Mouse (Mus musculus): ENCODE measurements around the gene Dpf3.

The Dpf3 gene

GRCm38 (mm10) chr12:83211146-83211822, 276.2 kb downstream of the Dpf3 start:
- DNase-seq (ENCODE audit: low read depth): no peak

- no peak for DNase-seq (ENCODE audit: low read depth)
These were observed 276.8 kb downstream of the Dpf3 start for GRCm38 (mm10) chr12:83210735-83211134.

GRCm38 (mm10) chr12:83210294-83210693, 277.2 kb downstream of the Dpf3 start:
- no peak for DNase-seq (ENCODE audit: low read depth)

GRCm38 (mm10) chr12:83209461-83209860, 278.1 kb downstream of the Dpf3 start:
- no peak for DNase-seq (ENCODE audit: low read depth)

- no peak for DNase-seq (ENCODE audit: low read depth)
These were observed 278.7 kb downstream of the Dpf3 start for GRCm38 (mm10) chr12:83208841-83209240.

GRCm38 (mm10) chr12:83208011-83208410, 279.5 kb downstream of the Dpf3 start:
- no peak for DNase-seq (ENCODE audit: low read depth)

- no peak for DNase-seq (ENCODE audit: low read depth)
These were observed 280.0 kb downstream of the Dpf3 start for GRCm38 (mm10) chr12:83207481-83207880.

- DNase-seq (ENCODE audit: low read depth): no peak
These were observed 280.6 kb downstream of the Dpf3 start for GRCm38 (mm10) chr12:83206866-83207265.

GRCm38 (mm10) chr12:83204361-83204760, 283.2 kb downstream of the Dpf3 start:
- DNase-seq (ENCODE audit: low read depth): no peak

GRCm38 (mm10) chr12:83201674-83202073, 285.8 kb downstream of the Dpf3 start:
- DNase-seq (ENCODE audit: low read depth): no peak

GRCm38 (mm10) chr12:83180561-83180960, 307.0 kb downstream of the Dpf3 start:
- DNase-seq (ENCODE audit: low read depth): no peak

- DNase-seq (ENCODE audit: low read depth): no peak
These were observed 307.7 kb downstream of the Dpf3 start for GRCm38 (mm10) chr12:83179860-83180259.

GRCm38 (mm10) chr12:83178770-83179169, 308.7 kb downstream of the Dpf3 start:
- no peak for DNase-seq (ENCODE audit: low read depth)

- DNase-seq (ENCODE audit: low read depth): no peak
These were observed 317.9 kb downstream of the Dpf3 start for GRCm38 (mm10) chr12:83169495-83170209.

GRCm38 (mm10) chr12:83168310-83168709, 319.2 kb downstream of the Dpf3 start:
- no peak for DNase-seq (ENCODE audit: low read depth)

GRCm38 (mm10) chr12:83165058-83165457, 322.5 kb downstream of the Dpf3 start:
- no peak for DNase-seq (ENCODE audit: low read depth)

Data from 416B (cell line).